Mouse (Mus musculus) kidney, postnatal 25 days (tissue): ENCODE data around the gene Epas1.

Source experiments
- DNase-seq, 2 experiments: peaks; one replicate each; pipeline ENCODE4 v3.0.0; 2021; ENCODE audit warnings: mixed read lengths in 2 of 2

The Epas1 gene

DNA sequence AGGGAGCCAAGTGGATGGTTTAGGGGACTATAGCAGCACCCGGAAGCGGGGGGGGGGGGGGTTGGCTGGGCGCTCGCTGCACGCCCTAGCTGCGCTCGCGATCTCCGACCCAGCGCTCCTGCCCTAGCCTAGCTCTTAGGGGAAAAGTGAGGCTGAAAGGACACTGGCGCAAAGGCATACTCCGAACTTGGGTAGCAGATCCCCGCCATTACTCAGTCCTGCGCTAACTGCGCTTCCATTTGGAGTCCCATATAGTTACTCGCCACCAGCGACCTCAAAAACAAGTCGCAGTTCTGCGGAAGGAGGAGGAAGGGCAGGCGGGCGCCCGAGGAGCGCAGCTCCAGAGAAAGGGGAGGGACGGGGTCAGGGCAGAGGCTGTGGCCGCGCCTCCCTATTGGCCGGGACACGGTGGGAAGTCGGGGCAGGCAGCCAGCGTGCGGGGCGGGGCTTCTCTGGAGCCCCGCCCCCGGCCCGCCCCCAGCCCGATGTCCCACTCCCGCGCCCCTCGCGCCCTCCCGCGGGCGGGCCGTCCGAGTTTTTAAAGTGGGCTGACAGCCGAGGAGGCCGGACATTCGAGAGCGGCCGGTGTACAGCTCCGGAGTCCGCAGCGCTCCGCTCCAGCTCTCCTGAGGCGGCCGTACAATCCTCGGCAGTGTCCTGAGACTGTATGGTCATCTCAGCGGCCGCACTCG is at the start of gene Epas1:
Gene Epas1 (plus strand): TSS at position 571 of the 692 bp plus-strand sequence.
- peak; percentile 92 to 97 for DNase-seq

DNA sequence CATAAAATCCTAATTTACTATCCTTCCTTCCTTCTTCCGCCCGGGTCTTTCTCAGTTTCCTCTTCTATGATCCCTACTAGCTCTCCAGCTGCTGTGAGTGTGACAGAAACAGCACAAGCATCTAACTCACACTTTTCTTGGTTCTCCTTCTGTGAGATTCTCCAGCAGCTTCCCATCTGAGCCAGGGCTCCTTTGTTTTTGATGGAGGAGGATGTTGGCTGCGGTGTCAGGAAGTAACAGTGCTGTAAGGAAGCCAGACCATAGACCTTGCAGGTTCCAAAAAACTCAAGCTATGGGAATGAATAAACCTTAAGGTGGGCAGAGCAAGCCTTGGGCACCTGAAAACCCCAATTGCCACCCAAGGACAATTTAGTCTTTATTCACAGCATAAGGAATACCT is 48.3 kb upstream of the Epas1 start:
- peak in 1 of 2 experiments; percentile 28 for DNase-seq

DNA sequence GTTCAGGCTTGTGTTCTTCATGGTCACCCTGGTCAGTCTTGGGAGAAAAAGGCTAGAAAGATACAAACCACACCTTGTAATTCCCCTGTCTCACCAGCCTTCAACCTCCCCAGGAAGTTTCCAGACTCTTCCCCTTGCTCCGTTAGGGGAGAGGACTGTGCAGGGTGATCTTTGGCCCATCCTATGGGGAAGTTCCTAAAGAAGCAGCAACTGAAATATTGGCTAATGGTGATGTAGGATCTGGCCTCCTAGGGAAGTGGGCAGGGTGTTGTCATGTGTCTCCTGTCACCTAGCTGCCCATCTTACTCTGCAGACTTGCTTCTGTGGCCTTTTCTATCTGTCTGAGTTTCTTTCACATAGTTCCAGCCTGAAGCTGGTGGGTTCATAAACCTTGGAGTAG is 47.0 kb upstream of the Epas1 start:
- no peak for DNase-seq

DNA sequence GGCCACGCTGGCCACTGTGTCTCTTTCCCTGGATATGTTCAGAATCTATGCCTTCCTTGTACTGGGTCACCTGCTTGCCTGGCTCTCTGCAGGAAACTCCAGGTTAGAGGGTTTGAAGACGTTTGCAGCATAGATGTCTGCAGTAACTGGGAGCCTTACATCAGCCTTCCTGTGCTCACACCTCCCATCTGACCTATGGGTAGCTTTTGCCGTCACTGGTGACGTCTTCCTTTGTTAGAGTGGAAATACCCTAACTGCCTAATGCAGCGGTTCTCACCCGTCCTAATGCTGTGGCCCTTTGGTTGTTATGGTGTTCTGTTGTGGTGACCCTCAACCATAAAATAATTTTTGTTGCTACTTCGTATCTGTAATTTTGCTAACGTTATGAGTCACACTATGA is 43.7 kb upstream of the Epas1 start:
- DNase-seq: peak in 1 of 2 experiments; percentile 18

DNA sequence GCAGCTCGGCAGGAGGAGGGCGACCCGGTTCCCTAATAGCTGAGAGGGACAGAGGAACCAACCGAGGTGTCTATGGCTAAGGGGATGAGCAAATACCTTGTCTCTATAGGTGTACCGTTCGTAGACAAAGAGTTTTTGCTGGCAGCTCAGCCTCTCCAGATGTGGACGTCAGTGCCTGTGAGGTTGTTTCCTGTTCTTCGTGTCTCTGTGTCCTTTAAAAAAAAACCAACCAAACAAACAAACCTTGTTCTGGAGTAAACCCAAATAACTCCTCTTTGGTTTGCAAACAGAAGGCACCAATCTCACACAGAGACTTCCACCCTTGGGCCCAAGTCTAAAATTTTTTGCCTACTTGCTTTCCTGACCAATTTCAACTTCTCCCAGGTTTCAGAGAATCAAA is 43.1 kb upstream of the Epas1 start:
- peak; percentile 11 to 42 for DNase-seq

DNA sequence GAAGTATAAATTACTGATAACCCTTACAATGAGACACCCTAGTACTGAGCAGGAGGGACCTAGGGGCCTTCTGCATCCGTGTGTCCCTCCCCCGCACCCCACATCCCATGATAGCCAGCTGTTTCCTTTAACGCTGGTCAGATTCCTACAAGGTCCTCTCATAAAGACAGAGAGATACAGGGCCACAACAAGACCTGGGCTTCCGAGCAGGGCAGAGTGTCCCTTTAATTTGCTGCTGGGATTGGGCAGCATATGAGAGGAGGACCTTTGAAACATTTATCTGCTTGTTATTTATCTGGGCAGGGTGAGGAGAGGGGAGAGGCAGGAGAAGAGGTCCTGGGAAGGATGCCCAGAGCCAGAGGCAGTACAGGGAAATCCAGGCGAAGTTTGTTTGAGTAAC is 41.6 kb upstream of the Epas1 start:
- DNase-seq: peak; percentile 12 to 48

DNA sequence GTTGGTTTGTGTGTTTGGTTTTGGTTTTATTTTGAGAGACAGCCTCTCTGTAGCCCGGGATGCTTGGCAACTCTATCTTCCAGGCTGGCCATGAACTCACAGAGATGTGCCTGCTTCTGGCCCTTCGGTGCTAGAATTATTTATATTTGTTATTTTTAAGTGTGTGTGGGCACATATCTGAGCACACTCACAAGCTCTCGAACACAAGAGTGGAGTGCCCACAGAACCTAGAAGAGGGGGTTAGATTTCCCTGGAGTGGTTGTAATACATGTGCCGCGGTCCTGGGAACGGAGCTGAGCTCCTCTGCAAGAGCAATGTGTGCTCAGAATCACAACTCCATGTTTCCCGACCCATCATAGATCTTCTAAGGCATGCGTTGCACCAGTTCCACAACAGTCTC is 40.9 kb upstream of the Epas1 start:
- DNase-seq: peak in 1 of 2 experiments; percentile 15

DNA sequence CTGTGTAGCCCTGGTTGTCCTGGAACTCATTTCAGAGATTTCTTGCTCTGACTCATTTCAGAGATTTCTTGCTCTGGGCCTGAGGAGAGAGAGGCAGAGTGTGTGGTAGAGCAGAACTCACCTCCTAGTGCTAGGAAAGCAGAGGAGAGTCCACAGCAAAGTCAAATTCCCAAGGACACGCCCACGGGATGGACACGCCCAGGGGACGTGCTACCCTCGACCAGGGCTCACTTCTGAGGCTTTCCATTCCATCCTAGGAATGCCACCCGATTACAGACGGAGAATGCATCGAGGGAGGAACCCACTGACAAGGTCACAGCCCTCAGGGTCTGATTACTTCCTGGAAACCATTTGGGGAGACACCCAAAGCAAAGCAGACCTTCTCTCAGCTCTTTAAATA is 39.9 kb upstream of the Epas1 start:
- peak; percentile 58 to 69 for DNase-seq

DNA sequence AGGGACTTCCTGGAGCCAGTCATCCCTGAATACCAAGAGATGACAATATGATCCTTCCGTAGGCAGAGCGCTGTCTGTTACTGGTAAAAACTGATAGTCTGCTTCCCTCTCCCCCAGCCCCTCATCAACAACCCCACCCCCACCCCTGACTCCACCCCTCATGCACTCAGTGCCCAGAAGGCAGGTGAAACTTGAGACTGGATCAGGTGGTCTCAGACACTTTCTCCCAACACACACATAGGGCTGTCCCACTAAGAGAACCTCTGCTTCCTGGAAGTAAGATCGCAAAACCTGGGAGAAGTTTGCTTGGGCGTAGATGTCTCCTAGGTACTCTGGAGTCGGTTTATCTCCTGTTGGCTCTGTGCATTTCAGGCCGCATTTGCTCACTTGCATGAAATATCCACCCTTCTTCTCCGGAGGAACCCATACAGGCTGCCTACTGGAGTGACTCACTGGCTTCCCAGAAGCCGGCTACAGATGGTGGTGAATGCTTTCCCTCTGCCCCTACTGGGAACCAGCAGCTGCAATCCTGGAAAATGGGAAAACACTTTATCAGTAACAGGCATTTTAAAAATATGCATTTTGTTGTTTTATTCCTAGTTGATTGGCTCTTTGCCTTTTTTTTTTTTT is 28.6 kb upstream of the Epas1 start:
- peak in 1 of 2 experiments; percentile 6 for DNase-seq

DNA sequence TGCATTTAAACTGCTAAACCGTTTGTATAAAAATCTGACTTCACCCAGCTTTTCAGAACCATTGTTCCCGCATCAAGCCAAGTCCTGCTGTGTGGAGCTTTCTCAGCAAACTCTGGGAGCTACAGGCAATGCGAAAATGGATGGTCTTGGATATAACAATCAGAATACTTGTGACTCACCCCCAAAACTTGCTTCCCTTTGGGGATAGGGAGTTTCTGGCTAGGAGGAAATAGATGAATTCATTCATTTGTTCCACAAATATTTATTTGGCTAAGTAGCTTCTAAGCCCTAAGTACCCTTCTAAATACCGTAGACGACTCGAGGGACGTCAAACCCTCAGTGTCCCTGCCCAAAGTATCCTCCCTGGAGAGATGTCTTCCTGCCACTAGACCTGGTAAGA is 27.0 kb upstream of the Epas1 start:
- DNase-seq: no peak

DNA sequence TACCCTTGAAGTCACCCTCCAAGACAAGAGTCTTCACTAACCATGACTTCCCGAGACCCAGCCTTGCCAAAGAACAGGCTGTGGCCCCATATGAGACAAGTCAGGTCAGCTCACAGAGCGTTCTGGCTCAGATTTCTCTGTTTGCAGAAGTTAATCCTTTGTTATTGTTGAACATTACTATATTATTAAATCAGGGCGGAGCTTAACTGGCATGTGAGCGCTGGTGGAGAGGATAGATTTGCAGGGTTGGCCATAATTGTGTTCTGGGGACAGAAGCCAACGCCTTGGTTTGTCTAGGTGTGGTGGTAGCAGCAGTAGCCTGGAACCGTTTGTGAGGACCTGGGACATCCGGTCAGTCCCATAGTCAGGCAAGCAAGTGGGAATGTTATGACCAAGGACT is 26.5 kb upstream of the Epas1 start:
- no peak for DNase-seq

DNA sequence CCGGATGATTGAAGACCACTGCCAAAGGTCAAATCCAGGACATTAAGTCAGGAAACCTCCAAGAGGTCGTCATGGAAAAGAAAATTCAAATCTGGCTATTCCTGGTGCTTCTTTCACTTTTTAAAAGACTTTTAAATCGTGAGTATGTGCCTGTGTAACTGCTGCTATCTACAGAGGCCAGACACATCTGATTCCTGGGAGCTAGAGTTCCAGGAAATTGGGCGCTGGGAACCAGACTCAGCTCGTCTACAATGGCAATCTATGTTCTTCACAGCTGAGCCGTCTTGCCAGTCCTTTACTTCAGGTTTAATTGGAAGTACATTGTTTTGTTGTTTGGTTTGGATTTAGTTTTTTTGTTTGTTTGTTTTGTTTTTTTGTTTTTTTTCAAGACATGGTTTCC is 22.2 kb upstream of the Epas1 start:
- no peak for DNase-seq

DNA sequence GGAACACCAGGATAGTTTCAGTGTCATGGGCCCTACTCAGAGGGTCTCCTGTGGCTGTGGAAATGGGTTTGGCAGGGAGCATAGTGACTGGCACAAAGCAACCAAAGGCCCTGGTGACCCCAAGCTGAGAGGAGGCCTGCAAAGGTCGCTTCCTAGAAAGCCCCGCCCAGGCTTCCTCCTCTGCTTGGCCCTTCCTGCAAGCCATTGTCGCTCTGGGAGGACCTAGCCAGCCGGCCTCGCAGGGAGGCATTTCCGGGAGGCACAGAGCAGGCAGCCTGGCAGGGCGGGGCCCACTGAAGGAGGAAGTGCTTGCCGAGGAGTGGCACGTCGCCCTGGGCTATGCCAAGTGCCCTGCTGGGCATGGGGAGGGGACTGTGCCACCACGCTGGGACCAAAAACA is 21.5 kb upstream of the Epas1 start:
- DNase-seq: peak; percentile 85 to 92

DNA sequence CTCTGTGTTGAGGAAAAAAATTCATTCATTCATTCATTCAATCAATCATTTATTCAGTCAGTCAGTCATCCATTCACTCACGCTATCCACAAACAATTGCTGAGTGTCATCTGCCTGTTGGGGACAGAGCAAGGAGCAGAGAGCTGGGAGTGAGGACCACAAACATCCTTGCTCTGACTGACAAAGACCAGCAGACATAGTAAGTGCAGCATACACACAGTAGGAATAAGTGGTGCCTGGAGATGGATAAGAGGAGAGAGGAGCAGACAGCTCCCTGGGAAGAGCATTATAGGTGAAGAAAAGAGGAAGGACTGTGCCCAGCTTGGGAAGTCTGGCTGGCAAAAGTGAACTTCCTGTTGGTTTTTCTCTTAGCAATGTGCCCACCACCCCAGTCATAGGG is 21.0 kb upstream of the Epas1 start:
- DNase-seq: no peak

DNA sequence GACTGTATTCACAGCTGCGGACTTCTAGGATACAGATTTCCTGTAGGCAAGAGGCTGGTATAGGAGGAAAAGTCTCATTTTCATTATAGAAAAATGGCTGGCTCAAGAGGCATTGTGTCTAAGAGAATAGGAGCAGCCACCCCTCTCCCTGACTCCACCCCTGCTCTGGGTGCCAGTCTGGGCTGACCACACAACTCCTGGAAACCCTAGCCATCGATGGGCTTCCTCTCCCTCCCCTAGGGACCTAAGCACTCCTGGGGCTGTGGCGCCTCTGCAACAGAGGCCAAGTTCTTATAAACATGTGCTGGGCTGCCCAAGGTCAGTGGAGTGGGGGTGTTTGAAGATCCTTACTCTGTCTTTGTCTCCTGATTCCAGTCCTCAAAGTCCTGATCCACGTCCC is 19.9 kb upstream of the Epas1 start:
- DNase-seq: peak in 1 of 2 experiments; percentile 55

DNA sequence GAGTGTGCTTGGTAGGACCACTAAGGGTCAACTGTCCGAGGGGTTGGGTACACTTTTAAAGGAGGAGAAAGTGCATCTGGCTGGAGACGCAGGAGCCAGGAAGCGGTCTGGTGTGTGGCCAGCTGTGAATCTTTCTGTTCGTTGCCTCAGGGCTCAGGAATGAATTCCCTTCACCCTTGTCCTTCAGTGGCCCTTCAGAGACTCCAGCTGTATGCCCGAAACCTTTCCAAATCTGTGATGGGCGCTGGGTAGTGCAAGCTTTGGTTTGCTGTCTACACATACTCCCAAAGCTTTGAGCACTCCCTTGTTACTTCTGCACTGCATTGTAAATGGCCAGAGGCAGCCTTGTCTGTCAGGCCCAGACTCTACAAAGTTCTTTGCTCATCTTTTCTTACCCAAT is 15.0 kb upstream of the Epas1 start:
- peak in 1 of 2 experiments; percentile 6 for DNase-seq

DNA sequence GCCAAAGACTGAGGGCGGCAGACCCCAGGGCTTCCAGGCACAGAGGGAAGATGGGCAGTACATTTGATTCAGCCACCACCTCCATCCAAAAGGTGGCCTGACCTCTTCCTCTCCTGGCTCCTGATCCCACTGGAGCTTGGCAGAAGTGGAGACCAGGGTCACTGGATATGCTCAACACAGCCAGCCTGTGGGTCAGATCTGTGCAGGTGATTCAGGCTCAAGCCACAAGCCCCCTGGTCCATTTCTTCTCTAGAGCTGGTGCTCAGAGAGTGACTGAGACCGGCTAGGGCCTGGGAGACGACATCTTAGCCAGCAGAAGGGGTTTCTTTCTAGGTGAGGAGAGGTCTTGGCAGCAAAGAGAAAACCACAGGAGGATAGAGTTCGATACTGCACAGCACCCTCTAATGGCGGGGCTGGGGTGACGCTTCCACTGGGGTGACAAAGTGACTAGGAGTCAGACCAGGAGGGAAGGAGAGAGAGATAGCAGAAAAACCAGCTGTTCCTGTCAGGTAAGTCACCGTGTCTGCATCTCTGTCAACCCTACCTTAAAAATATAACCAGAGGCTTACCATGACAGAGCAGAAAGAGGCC is 10.1 kb upstream of the Epas1 start:
- DNase-seq: no peak

DNA sequence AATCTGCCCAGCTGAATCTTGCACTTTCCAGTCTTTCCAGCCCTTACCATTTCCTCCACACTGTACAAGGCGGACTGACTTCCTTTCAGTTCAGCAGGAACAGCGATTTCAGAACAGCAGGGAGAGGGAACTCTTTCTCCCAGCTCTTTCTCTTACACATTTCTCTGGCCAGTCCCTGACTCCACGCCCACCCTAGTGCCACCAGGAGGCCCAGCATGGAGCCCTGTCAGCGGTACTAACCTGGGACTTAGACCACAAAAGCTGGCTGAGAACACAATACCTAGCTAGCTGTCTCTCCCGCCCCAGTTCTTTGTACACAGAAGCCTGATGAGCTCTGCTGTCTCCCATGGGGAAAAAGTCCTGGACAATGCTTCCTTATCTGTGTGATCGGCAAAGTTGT is 8.6 kb upstream of the Epas1 start:
- peak in 1 of 2 experiments; percentile 11 for DNase-seq

DNA sequence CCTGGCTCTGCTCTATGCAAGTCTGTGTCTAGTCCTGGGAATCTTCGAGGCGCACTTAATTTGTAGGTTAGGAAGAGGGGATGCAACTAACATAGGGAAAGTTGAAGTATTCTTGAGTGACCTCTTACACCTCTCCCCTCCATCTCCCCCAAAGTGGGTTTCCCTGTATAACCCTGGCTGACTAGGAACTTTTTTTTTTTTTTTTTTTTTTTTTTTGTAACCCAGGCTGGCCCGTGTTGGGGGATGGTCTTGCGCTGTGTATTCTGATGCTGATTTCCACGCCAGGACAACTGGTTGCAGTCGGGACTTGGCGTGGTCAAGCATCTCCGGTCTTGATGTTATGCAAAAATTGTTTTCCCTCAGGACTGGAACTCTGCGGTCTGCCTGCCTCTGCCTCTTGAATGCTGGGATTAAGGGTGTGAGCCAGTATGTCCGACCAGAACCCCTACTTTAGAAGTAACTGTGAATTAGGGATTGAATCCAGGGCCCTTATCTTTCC is 2.1 kb upstream of the Epas1 start:
- DNase-seq: no peak

DNA sequence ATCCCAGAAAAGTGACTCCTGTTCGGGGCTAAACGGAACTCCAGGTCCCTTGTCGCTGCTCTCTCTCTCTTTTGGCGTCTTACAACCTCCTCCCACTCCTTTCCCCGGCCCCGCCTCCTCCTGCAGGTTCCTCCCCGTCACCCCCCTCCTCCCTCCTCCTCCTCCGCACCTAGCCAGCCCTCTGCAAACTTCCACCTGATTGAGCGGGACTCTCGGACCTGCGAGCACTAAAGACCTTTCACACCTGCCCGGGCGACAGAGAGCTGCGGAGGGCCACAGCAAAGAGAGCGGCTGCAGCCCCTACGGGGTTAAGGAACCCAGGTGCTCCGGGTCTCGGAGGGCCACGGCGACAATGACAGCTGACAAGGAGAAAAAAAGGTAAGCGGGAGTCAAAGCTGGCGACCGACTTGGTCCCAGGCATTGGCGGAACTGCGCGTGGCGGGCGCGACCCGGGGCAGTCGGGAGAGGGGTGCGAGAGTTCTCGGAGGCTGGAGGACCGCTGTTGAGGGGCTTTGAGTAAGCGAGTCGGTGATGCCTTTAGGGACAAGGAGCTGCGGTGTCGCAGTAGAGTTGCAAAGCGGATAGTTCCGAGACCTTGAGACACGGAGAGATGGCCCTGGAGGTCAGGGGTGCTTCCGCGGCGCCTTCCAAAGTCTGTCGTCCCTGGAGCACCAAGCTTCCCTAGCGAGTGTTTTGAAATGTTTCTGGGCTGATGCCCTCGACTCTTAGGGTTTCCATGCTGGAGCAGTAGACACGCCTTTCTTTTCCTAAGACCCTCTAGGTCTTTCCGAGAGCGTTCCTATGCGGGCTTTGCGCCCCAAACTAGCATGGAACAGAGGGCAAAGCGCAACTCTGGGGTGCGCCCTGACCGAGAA is 668 bp downstream of the Epas1 start:
- peak; percentile 91 to 95 for DNase-seq

DNA sequence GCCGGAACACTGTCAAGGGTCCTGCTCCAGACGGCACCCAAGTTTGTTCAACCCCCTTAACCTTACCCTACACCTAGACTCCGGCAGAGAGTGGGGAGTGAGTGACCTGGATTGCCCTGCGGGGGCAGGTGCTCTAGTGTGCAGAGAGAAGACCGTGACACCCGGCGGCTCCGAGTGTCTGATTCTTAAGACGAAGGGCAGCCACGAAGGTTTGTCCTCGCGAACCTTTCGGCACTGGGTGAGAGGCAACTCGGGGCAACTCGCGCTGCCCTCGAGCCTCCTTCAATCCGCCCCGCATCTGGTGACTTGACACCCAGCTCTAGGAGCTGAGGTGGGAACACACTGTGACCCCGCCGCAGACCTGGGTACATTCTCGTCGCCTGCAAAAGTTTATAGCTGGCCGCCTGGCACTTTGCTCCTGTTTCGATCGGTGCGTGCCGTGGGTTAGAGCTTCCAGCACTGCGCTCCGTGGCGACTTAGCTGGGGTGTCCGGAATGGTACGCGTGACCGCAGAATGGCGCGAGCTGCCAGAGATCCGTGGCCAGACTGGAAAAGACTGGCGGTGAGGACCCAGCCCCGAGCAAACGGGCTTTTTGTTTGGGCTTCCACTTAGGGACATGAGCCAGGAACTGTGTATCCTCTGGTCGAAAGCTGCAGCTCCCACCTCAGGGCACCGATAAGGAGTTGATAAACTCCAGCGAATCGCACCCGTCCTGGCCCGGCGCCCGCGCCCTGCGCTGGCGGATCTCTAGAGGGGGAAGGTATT is 1.5 kb downstream of the Epas1 start:
- DNase-seq: peak; percentile 47 to 72

DNA sequence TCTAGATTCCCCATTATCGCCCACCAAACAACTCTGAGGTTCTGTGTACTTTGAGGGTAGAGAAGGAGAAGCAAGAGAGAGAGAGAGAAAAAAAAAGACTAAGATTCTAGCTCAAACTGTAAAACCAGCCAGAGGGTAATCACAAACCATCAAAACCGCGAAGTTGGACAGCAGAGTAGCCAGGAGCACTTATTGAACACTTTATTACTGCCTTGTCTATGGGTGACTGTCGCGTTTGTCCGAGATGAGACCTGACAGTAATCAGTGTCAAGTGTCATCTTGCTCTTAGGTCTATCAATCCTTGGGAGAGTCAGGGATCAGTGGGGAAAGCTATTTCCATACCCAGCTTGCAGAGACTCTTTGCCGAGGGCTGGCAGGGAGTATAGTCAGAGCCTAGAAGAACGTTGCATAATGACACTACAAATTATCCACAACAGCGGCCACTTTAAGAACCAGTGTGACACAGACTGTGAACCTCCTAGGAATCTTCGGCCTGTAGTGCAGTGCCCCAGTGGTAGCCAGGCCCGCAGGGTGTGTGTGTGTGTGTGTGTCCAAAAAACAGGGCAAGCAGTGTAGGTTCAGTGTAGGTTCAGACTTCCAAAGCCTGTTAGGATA is 2.2 kb downstream of the Epas1 start:
- no peak for DNase-seq
